Mouse (Mus musculus) cerebellum, adult 11-12 months (tissue): Measurements from ENCODE around the gene Gm20509.
"Not testable (repeated sequence)": the region's sequence is repeated elsewhere in the genome, so short reads cannot be mapped to it uniquely, and the experiment has no call there.

ENCODE experiments used
- DNase-seq: peaks from one replicate; pipeline ENCODE4 v3.0.0; 2022

Gm20509 gene

GRCm38 (mm10) chr9:73103159-73103879 lies 1.0 kb downstream of the Gm20509 start:
- peak; percentile 54 for DNase-seq

GRCm38 (mm10) chr9:73103880-73104198 lies 1.6 kb downstream of the Gm20509 start:
- no peak for DNase-seq

- DNase-seq = no peak
Measured at GRCm38 (mm10) chr9:73105141-73105540, 2.9 kb downstream of the Gm20509 start.

- DNase-seq = no peak
Measured at GRCm38 (mm10) chr9:73105771-73106170, 3.5 kb downstream of the Gm20509 start.

- DNase-seq = peak; percentile 90
Measured at GRCm38 (mm10) chr9:73112919-73113906, 10.9 kb downstream of the Gm20509 start, which contains the start of gene Rsl24d1. Gene Rsl24d1, plus strand, starts transcription at chr9:73113426.

GRCm38 (mm10) chr9:73116704-73117103 lies 14.4 kb downstream of the Gm20509 start:
- not testable (repeated sequence) for DNase-seq

GRCm38 (mm10) chr9:73118012-73118411 lies 15.7 kb downstream of the Gm20509 start:
- DNase-seq = no peak

GRCm38 (mm10) chr9:73121735-73122134 lies 19.5 kb downstream of the Gm20509 start:
- no peak for DNase-seq

- no peak for DNase-seq
Measured at GRCm38 (mm10) chr9:73125043-73125570, 22.8 kb downstream of the Gm20509 start.

- DNase-seq = no peak
Measured at GRCm38 (mm10) chr9:73127457-73127856, 25.2 kb downstream of the Gm20509 start.

- no peak for DNase-seq
Measured at GRCm38 (mm10) chr9:73129875-73130274, 27.6 kb downstream of the Gm20509 start.

- no peak for DNase-seq
Measured at GRCm38 (mm10) chr9:73130529-73130928, 28.3 kb downstream of the Gm20509 start.

GRCm38 (mm10) chr9:73137341-73137886 lies 35.1 kb downstream of the Gm20509 start:
- no peak for DNase-seq

GRCm38 (mm10) chr9:73154347-73154746 lies 52.1 kb downstream of the Gm20509 start:
- DNase-seq = no peak

- DNase-seq = no peak
Measured at GRCm38 (mm10) chr9:73157968-73158367, 55.7 kb downstream of the Gm20509 start.

- DNase-seq = no peak
Measured at GRCm38 (mm10) chr9:73159265-73159664, 57.0 kb downstream of the Gm20509 start.

- peak; percentile 78 for DNase-seq
Measured at GRCm38 (mm10) chr9:73162571-73163333, 60.5 kb downstream of the Gm20509 start.

- DNase-seq = peak; percentile 55
Measured at GRCm38 (mm10) chr9:73165631-73166030, 63.4 kb downstream of the Gm20509 start.
